Mouse (Mus musculus) kidney, postnatal 4 days (tissue): Measurements from ENCODE around the gene Dleu7.
A peak's percentile ranks its signal among the peaks of the same experiment; 100 is the strongest.

ENCODE experiments used
- DNase-seq, 2 experiments: peaks; one replicate each; pipeline ENCODE4 v3.0.0; 2021; ENCODE audit warnings: mixed read lengths in 2 of 2

Gene Dleu7

DNA sequence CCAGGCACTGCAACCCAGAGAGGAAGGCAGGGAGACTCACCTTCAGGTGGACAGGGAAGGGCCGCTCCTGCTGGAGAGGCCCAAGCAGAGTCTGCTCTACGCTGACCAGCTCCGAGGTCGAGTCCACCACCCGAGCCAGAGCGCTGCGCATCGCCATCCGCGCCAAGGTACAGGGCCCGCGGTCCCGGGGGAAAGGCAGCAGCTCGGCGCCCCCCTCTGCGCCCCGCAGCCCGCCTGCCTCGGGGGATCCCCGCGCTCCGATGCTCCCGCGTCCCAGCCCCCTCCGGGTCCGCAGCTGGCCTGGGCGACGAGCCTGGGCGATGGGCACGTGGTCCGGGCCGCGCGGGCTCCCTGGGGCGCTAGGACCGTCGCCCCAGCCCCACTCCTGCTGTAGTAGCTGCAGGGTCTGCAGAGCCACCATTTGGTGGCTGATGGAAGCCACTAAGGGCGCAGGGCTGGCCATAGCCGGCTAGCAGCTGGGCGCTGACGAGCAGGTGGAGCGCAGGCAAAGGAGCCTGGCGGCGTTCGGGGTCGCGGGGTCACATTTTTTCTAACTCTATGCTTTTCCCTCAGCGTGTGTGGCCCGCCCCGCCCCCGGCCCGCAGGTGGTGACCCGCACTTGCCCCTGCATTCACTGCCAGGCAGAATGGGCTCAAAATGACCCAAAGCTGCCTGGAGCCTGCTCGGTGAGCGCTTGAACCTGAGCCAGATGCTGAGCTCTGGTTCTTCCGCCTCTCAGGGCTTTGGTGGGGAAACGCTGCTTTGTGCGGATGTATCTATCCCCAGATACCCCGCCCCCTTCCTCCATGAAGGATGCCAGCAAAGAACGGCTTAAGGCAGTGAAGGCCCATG lies at the start of gene Dleu7, which contains the start of gene Rnaseh2b:
TSS of gene Dleu7 (minus strand) at position 560 of the 852 bp plus-strand sequence.
TSS of gene Rnaseh2b (plus strand) at position 102 of the 852 bp plus-strand sequence.
- DNase-seq: peak; percentile 62 to 76

DNA sequence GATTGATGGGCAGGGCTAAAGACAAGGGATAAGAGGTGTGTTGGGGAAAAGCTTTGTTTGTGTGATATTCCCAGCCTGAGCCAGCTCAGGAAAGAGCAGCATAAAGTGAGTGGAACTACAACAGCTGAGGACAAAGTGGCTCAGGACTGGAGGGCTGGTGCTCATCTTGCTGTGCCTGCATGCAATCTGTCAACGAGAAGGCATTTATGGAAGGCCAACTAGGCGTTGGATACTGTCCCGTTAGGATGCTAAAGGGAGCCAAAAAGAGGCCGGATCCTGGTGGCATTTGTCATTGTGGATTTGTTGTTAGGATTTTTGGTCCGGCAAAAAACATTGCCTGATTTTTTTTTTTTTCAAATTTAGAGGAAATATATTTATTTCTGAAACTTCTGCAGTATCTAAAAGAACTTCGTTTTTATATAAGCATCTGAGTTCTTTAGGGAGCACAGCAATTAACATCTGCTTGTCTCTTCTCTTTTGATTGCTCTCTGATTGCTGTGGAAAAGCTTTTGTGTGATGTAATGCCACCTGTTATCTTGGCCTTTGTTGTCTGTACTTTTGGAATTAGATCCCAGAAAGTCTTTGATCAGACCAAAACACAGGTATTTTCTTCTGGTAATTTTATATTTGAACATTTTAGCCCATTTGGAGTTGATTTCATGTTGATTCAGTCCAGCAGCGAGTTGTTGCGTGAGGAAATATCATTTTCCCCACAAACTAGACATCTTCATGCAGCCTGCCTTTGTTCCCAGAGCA lies 49.2 kb upstream of the Dleu7 start:
- DNase-seq: no peak

DNA sequence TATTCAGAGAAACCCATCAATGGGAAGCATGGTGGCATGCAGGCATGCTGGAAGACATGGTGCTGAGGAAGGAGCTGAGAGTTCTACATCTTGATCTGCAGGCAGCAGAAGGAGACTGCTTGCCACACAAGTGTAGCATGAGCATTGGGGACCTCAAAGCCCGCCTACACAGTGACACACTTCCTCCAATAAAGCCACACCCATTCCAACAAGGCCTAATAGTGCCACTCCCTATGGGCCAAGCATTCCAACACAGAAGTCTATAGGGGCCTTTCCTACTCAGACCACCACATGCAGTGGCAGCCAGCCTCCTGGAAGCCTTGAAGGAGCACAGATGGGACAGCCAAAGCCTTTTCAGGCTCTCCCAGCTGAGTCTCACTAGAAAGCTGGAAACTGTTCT lies 46.3 kb upstream of the Dleu7 start:
- no peak for DNase-seq

DNA sequence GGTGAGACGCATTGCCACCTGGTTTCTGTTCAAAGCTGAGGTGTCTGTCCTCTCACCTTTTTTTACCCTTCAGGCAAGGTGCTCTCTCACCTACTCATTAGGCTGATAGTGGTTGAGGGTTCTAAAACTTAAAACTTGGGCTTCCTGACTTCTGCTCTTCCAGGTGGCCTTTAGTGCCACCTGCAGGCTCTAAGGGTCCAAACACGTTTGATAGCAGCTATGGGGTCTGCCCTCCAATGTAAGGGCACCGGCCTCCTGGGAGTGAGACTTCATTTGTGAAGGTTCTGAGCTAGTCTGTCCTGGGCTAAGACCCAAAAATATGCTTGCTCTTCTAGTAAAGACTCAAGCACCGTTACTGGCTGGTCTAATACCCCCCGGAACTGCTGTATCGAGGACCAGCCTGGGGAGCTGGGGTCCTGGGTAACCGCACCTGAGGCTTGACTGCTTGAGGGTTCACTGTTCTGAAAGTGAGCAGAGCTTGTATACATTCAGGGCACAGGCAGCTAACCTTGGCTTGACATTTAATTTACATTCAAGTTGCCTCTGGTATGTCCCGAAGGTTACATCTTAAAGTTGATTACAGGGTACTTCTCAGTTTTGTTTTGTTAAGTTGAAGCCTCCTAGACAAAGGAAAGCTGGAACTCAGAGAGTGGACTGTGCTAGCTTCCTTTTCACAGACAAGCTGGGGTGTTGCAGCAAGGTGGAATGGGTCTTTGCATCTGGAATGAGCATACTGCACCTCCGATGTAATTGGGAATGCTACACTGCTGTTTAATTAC lies 41.3 kb upstream of the Dleu7 start:
- DNase-seq: peak; percentile 11 to 34

DNA sequence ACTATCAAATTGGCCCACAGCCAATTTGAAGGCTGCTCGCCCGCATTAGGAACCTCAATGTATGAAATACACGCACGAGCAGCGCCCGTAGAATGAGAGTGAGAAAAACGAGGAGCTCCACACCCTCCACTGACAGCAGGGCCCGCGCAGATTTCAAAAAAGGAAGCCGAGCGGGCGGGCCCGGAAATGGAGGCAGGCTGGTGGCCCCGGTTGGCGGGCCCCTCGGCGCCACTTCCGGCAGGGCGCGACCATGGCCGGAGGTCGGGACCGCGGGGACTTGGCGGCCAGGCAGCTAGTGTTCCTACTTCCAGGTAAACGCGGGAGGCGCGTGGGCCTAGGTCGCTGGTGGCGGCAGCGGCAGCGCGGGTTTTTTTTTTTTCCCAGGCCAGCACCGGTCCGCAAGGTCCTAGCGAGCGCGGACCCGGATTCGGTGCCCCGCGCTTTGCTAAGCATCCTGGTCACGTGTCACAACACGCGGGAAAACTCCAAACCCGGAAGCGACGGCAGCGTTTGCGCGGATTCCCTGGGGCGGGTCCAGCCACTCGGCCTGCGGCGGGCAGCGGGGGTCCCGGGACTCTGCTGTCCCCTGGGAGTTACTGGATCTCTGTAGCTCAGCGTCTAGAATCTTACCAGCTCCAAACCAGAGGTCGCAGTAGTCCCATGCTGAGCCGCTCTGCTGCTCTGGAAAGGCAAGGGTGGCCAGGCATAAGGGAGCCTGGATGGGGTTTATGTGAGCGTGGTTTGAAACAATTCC lies 39.2 kb upstream of the Dleu7 start:
- DNase-seq: peak; percentile 89 to 94

DNA sequence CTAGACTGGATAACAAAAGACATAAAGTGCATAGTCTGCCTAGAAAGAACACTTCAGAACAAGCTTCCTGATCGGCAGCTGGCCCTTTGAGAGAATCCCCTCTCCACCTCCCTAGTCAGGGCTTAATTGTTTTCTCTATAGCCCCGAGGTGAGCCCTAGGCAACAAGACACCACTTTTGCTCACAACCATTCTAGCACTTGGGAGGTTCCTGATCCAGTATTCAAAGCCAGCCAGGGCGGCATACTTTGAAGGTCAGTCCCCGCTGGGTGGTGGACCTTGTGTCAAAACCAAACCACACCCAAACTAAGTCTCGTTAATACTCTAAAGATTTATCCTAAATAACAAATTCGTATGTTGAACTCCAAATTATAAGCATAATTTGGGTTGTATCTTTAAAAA lies 38.6 kb upstream of the Dleu7 start:
- no peak for DNase-seq

DNA sequence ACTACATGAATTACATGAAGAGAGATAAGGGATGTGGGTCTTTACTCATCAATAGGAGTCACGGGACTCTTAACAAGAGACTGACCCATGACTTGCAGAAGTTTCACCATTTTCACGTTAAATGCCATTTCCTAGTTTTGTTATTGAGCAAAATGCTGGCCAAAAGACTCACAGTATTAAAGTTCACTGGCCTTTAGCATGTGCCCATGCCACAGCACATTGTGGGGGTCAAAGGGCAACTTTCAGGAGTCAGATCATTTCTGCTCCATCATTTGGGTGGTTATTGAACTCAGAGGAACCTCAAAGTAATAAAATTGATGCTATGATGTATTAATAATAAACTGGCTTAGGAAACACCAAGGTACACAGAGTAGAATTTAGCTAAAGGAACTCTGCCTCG lies 36.8 kb upstream of the Dleu7 start:
- DNase-seq: no peak

DNA sequence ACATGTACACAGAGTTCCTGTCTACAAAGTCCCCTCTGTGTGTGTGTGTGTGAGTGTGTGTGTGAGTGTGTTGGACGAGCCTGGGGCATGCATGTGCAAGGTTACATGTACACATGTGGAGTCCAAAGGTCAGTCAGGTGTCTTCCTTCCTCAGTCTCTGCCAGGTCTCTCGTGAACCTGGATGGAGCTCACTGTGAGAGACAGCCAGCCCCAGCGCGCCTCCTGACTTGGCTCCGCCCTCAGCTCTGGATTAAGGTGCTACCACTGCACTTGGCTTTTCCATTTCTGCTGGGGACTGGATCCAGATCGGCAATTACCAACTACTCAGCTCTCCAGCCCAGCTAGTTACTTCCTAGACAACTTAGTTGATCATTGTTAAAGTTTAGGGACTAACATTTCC lies 35.8 kb upstream of the Dleu7 start:
- DNase-seq: no peak

DNA sequence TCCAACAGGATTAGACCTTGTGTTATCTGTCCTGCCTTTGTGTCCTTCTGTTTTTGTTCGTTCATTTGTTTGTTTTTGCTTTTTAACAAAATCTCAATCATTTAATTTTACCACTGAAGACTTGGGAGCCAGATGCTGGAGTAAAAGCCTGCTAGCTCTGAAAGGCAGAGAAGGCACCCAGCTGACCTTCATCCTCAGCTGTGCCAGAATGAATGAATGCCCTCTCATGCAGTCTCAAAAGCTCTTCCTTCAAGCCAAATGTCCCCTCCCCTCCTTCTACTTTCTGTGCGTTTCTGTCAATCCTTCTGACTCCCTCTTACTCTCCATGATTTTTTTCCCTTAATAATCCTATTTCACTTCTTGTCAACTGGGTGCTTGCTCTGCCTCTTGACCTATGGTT lies 34.3 kb upstream of the Dleu7 start:
- DNase-seq: no peak

DNA sequence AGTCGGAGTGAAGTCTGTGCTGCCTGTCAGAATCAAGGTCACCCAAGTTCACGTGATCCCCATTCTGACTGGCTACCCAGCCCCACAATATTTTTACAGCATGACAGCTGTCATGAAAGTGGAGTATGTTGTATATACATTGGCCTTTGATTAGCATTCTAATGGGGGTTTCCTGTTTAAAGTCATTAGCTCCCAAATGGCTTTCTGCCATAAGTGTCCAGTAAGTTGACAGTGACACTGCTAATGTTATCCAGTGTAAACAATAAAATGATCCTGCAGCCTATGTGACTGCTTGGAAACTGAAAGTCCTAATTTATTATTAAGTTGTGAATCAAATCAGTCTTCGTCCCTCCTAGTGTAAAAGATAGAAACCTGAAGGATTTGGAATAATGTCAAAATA lies 33.2 kb upstream of the Dleu7 start:
- no peak for DNase-seq

DNA sequence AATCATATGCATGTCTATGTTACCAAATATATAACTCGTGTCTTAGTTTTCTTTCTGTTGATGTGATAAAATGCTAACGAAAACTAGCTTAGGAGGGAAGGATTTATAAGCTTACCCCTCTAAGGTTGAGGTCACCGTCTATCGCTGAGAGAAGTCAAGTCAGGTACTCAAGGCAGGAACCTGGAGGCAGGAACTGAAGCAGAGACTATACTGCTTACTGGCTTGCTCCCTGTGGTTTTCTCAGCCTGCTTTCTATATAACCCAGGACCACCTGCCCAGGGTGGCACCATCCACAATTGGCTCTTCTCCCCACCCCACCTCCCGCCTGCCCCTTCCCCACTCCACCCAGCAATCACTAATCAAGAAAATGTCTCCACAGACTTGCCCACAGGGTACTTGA lies 32.1 kb upstream of the Dleu7 start:
- no peak for DNase-seq

DNA sequence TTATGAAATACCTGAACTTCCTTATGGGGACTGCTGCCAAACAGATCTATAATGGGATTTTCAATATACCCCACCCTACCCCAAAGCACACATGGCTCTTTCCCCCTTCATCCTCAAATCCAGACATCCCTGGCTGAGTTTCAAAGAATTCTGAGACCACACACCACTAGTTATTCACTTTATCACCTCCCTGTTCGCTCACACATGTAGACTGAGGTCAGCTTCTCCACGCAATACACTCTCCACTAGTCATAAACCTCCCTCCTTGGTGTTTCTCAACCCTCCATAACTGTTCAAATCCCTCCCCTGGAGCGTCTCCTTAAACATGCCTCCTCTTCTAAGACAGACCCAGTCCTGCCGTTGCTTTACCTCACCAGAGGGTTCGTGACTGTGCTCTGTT lies 30.6 kb upstream of the Dleu7 start:
- no peak for DNase-seq

DNA sequence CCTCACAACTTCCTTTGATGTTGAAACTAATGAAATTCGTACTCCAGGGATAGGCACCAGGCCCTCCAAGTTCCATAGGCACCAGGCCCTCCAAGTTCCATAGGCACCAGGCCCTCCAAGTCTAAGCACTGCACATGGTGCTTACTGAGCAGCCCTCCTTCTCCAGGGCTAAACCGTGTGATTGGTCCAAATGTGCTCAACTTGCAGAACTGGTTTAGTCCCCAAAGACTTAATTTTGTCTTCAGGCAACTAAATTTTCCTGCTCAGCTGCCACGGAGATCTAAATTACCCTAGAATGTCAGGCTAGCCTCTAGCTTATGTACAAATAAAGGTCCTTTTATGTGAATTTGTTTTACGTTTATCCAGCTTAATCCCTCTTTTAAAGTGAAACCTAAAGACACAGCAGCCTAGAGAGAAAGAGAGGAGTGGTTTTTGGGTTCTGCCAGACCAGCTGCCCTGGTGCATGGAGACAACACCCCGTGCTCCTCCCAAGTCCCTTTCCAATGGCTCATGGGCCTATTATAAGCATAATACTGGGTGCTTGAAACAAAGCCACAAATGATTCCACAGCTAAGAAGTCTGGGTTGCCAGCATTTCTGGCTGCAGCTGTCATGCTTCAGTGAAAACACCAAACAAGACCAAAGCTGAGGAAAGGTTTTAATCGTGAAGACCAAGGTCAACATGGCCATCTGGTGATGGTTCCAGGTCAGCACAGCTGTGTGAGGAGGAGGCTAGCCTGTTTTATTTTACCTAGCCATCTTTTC lies 29.9 kb upstream of the Dleu7 start:
- DNase-seq: peak in 1 of 2 experiments; percentile 15

DNA sequence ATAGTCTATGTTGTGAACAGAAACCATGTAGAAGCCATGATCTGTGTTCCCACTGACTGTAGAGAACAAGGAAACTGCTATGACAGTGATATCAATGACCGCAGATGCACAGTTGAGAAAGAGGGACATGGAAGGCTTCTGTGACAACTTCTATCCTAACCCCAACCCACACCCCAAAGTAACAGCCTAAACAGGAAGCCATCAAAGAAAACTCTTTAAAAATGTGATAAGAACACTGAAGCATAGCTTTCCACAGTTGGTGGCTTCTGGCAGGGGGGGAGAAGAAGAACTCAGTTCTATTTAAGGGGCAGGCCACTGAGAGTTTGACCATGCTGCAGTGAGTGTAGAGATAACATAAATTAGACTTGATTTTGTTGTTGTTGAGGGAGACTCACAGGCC lies 18.8 kb upstream of the Dleu7 start:
- DNase-seq: no peak

DNA sequence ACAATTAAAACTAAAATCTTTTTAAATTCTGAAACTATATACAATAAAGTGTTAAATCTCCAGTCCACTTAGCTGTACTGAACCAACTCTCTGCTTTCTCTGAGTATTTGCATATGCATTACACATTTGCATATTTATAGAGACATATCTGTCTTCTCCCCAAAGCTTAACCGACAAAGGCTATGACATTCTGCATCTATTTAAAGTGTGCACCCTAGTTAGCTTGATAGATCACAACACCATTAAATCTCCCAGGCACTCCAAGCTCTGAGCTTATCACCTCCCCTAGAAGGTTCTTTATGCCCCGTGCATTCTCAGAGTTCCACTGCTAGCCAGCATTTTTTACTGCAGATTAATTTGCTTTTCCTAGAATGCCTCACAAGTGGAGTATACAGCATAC lies 16.2 kb upstream of the Dleu7 start:
- no peak for DNase-seq

DNA sequence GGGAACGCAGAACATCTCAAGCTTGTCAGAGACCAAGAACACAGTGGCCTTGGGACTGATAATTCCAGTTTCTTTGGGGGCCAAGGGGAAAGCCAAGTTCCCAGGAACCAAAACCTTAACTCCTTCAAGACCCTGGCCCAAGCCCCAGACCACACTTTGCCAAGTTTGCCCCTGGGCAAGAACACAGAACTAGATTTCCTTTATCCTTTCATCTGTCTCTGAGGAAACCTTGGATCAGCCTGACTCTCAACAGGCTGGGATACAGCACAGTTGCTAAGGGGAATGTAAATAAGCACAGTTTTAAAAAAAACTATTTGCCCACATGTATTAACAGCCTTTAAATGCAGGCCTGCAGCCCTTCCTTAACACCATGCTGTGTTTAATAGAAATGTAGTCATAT lies 14.7 kb upstream of the Dleu7 start:
- no peak for DNase-seq

DNA sequence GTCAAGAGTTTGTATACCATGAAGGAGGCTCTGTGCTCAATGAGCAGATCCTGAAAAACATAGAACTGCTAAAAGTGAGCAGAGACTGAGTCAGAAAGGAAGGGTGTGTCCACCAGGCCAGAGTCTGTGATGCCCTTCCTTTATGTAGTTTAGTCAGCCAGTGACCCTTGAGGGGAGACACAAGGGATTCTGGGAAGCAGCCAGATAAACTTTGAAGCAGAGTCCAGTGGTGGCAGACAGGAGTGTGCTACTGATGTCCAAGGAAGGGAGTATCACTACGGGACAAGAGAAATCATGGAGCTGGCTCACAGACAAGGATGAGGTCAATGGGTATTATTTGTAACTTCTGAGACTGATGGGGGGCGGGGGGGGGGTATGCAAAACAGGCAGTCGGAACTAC lies 7.2 kb upstream of the Dleu7 start:
- DNase-seq: no peak

DNA sequence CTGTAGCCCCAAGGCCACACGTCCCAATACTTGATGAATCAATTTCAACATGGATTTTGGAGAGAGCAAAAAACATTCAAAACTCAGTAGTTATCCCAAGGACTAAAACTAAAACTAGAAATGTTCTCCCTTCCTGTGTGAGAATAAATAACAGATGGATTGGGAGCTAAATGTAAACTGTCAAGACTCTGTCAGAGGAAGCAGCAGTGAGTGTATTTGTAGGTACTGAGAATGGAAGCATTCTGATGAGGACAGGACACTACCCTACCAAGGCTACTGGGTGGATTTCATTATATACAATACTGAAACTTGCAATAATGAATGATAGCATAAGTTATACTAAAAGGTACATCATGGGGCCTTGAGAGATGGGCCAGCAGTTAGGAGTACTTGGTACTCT lies 6.0 kb upstream of the Dleu7 start:
- no peak for DNase-seq

DNA sequence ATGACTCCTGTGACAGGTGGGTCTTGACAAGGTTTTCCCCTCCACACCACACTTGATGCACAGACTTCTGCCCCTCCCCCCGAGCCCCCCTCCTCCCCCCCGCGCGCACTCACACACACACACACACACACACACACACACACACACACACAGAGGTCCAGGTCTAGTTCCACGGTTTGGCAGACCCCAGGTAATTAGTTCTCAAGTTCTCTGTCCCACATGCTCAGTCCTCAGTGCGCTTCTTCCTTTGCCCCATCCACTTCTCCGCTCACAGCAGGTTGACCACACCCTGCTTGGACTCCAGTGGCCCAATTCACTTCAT lies 720 bp downstream of the Dleu7 start:
- no peak for DNase-seq

DNA sequence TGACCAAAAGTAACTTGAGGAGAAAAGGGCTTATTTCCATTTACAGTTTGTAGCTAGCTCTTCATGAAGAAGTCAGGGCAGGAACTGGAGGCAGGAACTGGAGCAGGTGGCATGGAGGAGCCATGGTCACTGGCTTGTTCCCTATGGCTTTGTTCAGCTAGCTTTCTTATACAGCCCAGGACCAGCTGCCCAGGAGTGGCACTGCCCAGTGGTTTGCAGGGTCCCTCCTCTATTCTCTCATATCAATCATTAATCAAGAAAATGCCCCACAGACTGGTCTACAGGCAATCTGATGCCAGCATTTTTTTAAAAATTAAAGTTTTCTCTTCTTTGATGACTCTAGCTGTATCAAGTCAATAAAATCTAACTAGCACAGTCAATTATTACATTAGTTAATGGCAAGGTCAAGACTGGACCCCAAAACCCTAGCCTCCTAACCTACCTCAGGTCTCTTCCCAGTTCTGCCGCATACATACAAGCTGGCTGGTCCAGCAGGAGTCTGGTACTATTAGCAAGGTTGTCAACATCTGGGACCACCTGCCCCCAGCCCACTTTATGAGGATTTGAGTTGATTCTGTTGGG lies 1.4 kb downstream of the Dleu7 start:
- no peak for DNase-seq

DNA sequence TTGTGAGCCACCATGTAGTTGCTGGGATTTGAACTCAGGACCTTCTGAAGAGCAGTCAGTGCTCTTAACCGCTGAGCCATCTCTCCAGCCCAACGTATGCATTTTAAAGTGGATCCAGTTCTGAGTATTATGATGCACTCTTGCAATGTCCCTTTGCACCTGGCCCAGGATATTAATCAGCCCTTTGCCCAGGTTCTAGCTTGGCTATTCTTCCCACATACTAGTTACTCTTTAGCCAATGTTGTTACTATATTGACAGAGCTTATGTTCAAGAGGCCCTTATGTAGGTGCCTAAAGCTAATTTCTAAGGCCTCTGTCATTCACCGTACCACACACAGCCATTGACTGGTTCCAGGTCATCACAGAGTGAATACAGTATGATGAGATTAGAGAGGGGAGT lies 4.1 kb downstream of the Dleu7 start:
- no peak for DNase-seq

DNA sequence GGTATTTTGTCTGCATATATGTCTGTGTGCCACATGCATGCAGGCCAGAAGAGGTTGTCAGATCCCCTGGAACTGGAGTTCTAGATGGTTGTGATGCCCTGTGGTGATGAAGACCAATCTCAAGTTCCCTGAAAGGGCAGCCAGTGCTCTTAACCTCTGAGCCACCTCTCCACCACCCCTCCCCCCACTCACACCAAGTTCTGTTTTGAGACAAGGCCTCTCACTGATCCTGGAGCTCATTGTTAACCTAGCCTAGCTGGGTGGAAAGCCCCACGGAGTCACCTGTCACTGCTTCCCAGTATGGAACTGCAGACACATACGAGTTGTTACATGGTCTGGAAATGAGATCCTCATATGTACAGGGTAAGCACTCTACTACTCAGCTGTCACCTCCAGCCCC lies 9.9 kb downstream of the Dleu7 start:
- DNase-seq: no peak
